ENCODE assay signal across 8 mouse cellular contexts in genomic region chr5:105698694-105699093, GRCm38 (mm10). TPM values are rescaled to one million over a fixed set of nuclear protein-coding genes. Genes with fewer than 3 reads are reported as not detected.
DNase-seq lines count a peak whose midpoint lies in the region; ATAC-seq and TF ChIP-seq lines count a peak whose summit lies in the region.

No protein-coding gene starts in this region.

- TF ChIP-seq CTCF in midbrain, postnatal 0 days (IDR thresholded peaks at IDR 0.05), result no peak

- H3K4me1 ChIP-seq in heart, embryonic 12.5 days (replicated peaks), result peaks cover 11% of the 10 kb centered on the region
- peaks cover 12% of the 10 kb centered on the region; the same call in 1 of the 2 replicates for H3K4me1 ChIP-seq in midbrain, postnatal 0 days (ENCODE audit: insufficient read depth, low read length)

- H3K4me3 ChIP-seq in heart, embryonic 12.5 days, result no peak overlapping the region
- H3K4me3 ChIP-seq in midbrain, postnatal 0 days (ENCODE audit: low read depth, low read length), result peak overlapping the region; percentile 96; the same call in 1 of the 2 replicates

- H3K9me3 ChIP-seq in heart, embryonic 12.5 days (replicated peaks), result no peaks in the 10 kb centered on the region
- no peaks in the 10 kb centered on the region for H3K9me3 ChIP-seq in midbrain, postnatal 0 days (ENCODE audit: low read length)

- H3K4me2 ChIP-seq in heart, embryonic 12.5 days, result peak overlapping the region; percentile 95; the same call in 1 of the 2 replicates
- H3K4me2 ChIP-seq in midbrain, postnatal 0 days (ENCODE audit: low read depth, low read length, poor library complexity, severe bottlenecking), result peak overlapping the region; percentile 82

- peaks cover 37% of the 10 kb centered on the region for H3K27me3 ChIP-seq in heart, embryonic 12.5 days (replicated peaks)
- no peaks in the 10 kb centered on the region for H3K27me3 ChIP-seq in midbrain, postnatal 0 days (ENCODE audit: insufficient read depth, low read length)

- intact Hi-C loops in left cerebral cortex, postnatal 14 days (cut with DNase I), result no loop called here

- no peaks in the 10 kb centered on the region for H3K36me3 ChIP-seq in heart, embryonic 12.5 days
- no peaks in the 10 kb centered on the region for H3K36me3 ChIP-seq in midbrain, postnatal 0 days (ENCODE audit: insufficient read depth, low read length)

- H3K27ac ChIP-seq in heart, embryonic 12.5 days (ENCODE audit: poor library complexity, severe bottlenecking), result no peak overlapping the region
- no peak overlapping the region for H3K27ac ChIP-seq in midbrain, postnatal 0 days (ENCODE audit: low read depth, low read length)

- WGBS in heart, embryonic 12.5 days, result 24% methylated on average over 7 of the region's 7 CpGs
- WGBS in midbrain, postnatal 0 days, result 19% methylated on average over 7 of the region's 7 CpGs

- H3K9ac ChIP-seq in heart, embryonic 12.5 days, result no peak overlapping the region
- H3K9ac ChIP-seq in midbrain, postnatal 0 days (replicated peaks; ENCODE audit: low read length, poor library complexity, severe bottlenecking), result no peak overlapping the region

- peak; percentile 44 for DNase-seq in kidney, adult 11 months
- no peak for DNase-seq in kidney, adult 18-20 months
- DNase-seq in brain, adult 2 months (ENCODE audit: low read depth, low spot score), result peak; percentile 65
- peak; percentile 61 for DNase-seq in kidney, postnatal 14 days
- no peak for DNase-seq in midbrain, postnatal 0 days (ENCODE audit: low spot score)
- no peak for DNase-seq in left cerebral cortex, postnatal 14 days (ENCODE audit: low spot score in 2 of 2)
- DNase-seq in left cerebral cortex, adult 9 months (ENCODE audit: low spot score in 2 of 2), result no peak

- no peak for ATAC-seq in heart, embryonic 12.5 days (ENCODE audit: insufficient number of reproducible peaks, low FRiP score)
- ATAC-seq in midbrain, postnatal 0 days (ENCODE audit: low FRiP score), result no peak

RNA-seq across cellular contexts. Expression of gene Lrrc8d, which starts 1.1 kb away (rescaled TPM):
- 10.5 and 10.7 TPM in 2 replicates for polyA plus RNA-seq in heart, embryonic 12.5 days (2016; fragmentation: Nextera tagmentation; extraction: Ambion mirVana)
- total RNA-seq in midbrain, postnatal 0 days (2014; rRNA removed), result 18.5 and 19.1 TPM in 2 replicates
- 30.1 and 30.4 TPM in 2 replicates for polyA plus RNA-seq in midbrain, postnatal 0 days (2015; fragmentation: Nextera tagmentation; extraction: Ambion mirVana)
- total RNA-seq in left cerebral cortex, postnatal 14 days (2021), result 10 to 100 TPM; 34.9 to 45.6 TPM

Comparison
In these comparisons a context has a peak if more than half of its experiments do, and no peak if none do; other contexts are left out.
1. DNase-seq: peak in kidney, adult 11 months (single experiment), brain, adult 2 months (single experiment) and kidney, postnatal 14 days (single experiment); none in kidney, adult 18-20 months (single experiment), midbrain, postnatal 0 days (single experiment), left cerebral cortex, postnatal 14 days (0 of 2) and left cerebral cortex, adult 9 months (0 of 2).